In the genomic region with DNA sequence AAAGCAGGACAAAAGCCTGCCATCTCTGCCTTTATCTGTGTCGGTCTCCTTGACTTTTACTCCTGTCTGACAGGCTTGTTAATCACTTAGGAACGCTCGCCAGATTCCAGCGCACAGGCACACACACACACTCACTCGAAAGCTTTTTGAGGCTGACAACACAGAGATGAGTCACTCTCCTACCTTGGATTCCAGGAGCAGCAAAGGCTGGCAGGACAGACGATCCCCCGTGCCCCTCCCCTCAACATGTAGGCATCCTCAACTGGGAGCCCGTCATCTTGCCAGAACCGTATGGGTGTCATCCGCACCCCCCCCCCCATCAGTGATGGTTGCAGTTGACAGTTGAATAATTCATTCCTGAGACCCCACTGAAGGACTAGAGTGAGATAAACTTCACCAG, we compare ENCODE assay signal across 14 mouse cellular contexts. TPM values are rescaled to one million over a fixed set of nuclear protein-coding genes. Genes with fewer than 3 reads are reported as not detected.
DNase-seq lines count a peak whose midpoint lies in the region; ATAC-seq and TF ChIP-seq lines count a peak whose summit lies in the region.
"Had no signal": no experiment of that assay in that cellular context is flagged by ENCODE, and none has a peak within 500 bp of the region (broad histone marks: within the 10 kb centered on the region; RNA-seq: fewer than 3 reads in every experiment).

No protein-coding gene starts in this region.

- POLR2A ChIA-PET in Patski (lab: Charles Lee) = no interaction called here

- no peak overlapping the region for H3K4me2 ChIP-seq in intestine, embryonic 15.5 days (replicated peaks)
- H3K4me2 ChIP-seq in intestine, postnatal 0 days (replicated peaks; ENCODE audit: low read depth) = no peak overlapping the region
- H3K4me2 ChIP-seq in embryonic facial prominence, embryonic 14.5 days (ENCODE audit: low read depth, low read length) = no peak overlapping the region
- H3K4me2 ChIP-seq in midbrain, embryonic 11.5 days = no peak overlapping the region
- H3K4me2 ChIP-seq in stomach, postnatal 0 days (replicated peaks; ENCODE audit: low read depth) = no peak overlapping the region
- H3K4me2 ChIP-seq: limb, embryonic 12.5 days had no signal

- WGBS in intestine, embryonic 15.5 days = 31% methylated on average over 10 of the region's 10 CpGs
- WGBS in intestine, postnatal 0 days = 33% methylated on average over 10 of the region's 10 CpGs
- WGBS in embryonic facial prominence, embryonic 14.5 days = 57% methylated on average over 10 of the region's 10 CpGs
- WGBS in midbrain, embryonic 11.5 days = 24% methylated on average over 10 of the region's 10 CpGs
- WGBS in stomach, postnatal 0 days = 35% methylated on average over 10 of the region's 10 CpGs

- in situ Hi-C loops in Patski (cut with MboI; ENCODE audit: low pct_unique_long_range_greater_than_20kb) = no loop called here

- CTCF ChIA-PET in Patski (lab: Charles Lee) = interaction anchor here (0.5 to 2.5 kb wide), 4 partner anchors 8 to 1000 kb away, joined by 4 to 6 read pairs (median 4); no protein-coding TSS in a partner anchor

- H3K27ac ChIP-seq in intestine, embryonic 15.5 days = no peak overlapping the region
- no peak overlapping the region for H3K27ac ChIP-seq in intestine, postnatal 0 days (ENCODE audit: low read depth, low read length)
- H3K27ac ChIP-seq in embryonic facial prominence, embryonic 14.5 days (replicated peaks; ENCODE audit: low read depth, low read length) = no peak overlapping the region
- no peak overlapping the region for H3K27ac ChIP-seq in midbrain, embryonic 11.5 days (ENCODE audit: low read depth, low read length)
- no peak overlapping the region for H3K27ac ChIP-seq in stomach, postnatal 0 days (replicated peaks)
- H3K27ac ChIP-seq: limb, embryonic 12.5 days had no signal

- TF ChIP-seq CTCF in intestine, postnatal 0 days (IDR thresholded peaks at IDR 0.05; ENCODE audit: low read depth) = no peak
- no peak for TF ChIP-seq CTCF in Patski (IDR thresholded peaks at IDR 0.05)
- no peak for TF ChIP-seq CTCF in stomach, postnatal 0 days (IDR thresholded peaks at IDR 0.05; ENCODE audit: low read depth)

- no peak overlapping the region for H3K9ac ChIP-seq in intestine, embryonic 15.5 days
- no peak overlapping the region for H3K9ac ChIP-seq in intestine, postnatal 0 days (ENCODE audit: low read depth, low read length)
- no peak overlapping the region for H3K9ac ChIP-seq in embryonic facial prominence, embryonic 14.5 days (ENCODE audit: low read depth, low read length)
- no peak overlapping the region for H3K9ac ChIP-seq in midbrain, embryonic 11.5 days (ENCODE audit: low read length)
- H3K9ac ChIP-seq in stomach, postnatal 0 days (ENCODE audit: low read length) = no peak overlapping the region
- H3K9ac ChIP-seq: limb, embryonic 12.5 days had no signal

- TF ChIP-seq EP300 in stomach, postnatal 0 days (optimal IDR thresholded peaks at IDR 0.05) = no peak

- H3K4me3 ChIP-seq in intestine, embryonic 15.5 days (replicated peaks) = no peak overlapping the region
- H3K4me3 ChIP-seq in intestine, postnatal 0 days (ENCODE audit: low read depth, low read length) = no peak overlapping the region
- no peak overlapping the region for H3K4me3 ChIP-seq in embryonic facial prominence, embryonic 14.5 days (ENCODE audit: low read depth, low read length)
- H3K4me3 ChIP-seq in midbrain, embryonic 11.5 days (ENCODE audit: low read depth, low read length) = no peak overlapping the region
- H3K4me3 ChIP-seq in stomach, postnatal 0 days (ENCODE audit: low read depth, low read length) = no peak overlapping the region
- H3K4me3 ChIP-seq: limb, embryonic 12.5 days had no signal

- H3K36me3 ChIP-seq in intestine, embryonic 15.5 days = no peaks in the 10 kb centered on the region
- no peaks in the 10 kb centered on the region for H3K36me3 ChIP-seq in intestine, postnatal 0 days (ENCODE audit: control insufficient read depth, insufficient read depth)
- H3K36me3 ChIP-seq in embryonic facial prominence, embryonic 14.5 days (ENCODE audit: control insufficient read depth, insufficient read depth, low read length) = no peaks in the 10 kb centered on the region
- no peaks in the 10 kb centered on the region for H3K36me3 ChIP-seq in midbrain, embryonic 11.5 days (ENCODE audit: control insufficient read depth, insufficient read depth, low read length)
- H3K36me3 ChIP-seq in stomach, postnatal 0 days (ENCODE audit: control insufficient read depth, insufficient read depth, low read length) = no peaks in the 10 kb centered on the region
- H3K36me3 ChIP-seq: limb, embryonic 12.5 days had no signal

- ATAC-seq in intestine, embryonic 15.5 days = peak; percentile 31; the same call in 1 of the 2 replicates
- no peak for ATAC-seq in intestine, postnatal 0 days
- ATAC-seq in Patski = peak; percentile 48
- no peak for ATAC-seq in embryonic facial prominence, embryonic 14.5 days (ENCODE audit: low read depth)
- ATAC-seq in midbrain, embryonic 11.5 days (ENCODE audit: low FRiP score) = peak; percentile 40
- no peak for ATAC-seq in stomach, postnatal 0 days (ENCODE audit: low FRiP score, low TSS enrichment)

- no peaks in the 10 kb centered on the region for H3K9me3 ChIP-seq in intestine, embryonic 15.5 days
- no peaks in the 10 kb centered on the region for H3K9me3 ChIP-seq in intestine, postnatal 0 days (ENCODE audit: control insufficient read depth)
- H3K9me3 ChIP-seq in embryonic facial prominence, embryonic 14.5 days (ENCODE audit: control insufficient read depth, low read length) = no peaks in the 10 kb centered on the region
- H3K9me3 ChIP-seq in midbrain, embryonic 11.5 days (ENCODE audit: control insufficient read depth, low read length) = no peaks in the 10 kb centered on the region
- no peaks in the 10 kb centered on the region for H3K9me3 ChIP-seq in stomach, postnatal 0 days (ENCODE audit: control insufficient read depth, low read length)
- H3K9me3 ChIP-seq: limb, embryonic 12.5 days had no signal

- DNase-seq in Patski (ENCODE audit: low read depth, low spot score) = peak; percentile 55
- DNase-seq in embryonic facial prominence, embryonic 14.5 days (ENCODE audit: low spot score) = peak; percentile 38
- peak; percentile 85 for DNase-seq in midbrain, embryonic 11.5 days (ENCODE audit: low spot score, missing footprints)
- DNase-seq in testis, postnatal 14 days (ENCODE audit: low spot score) = no peak
- DNase-seq in stomach, postnatal 0 days (ENCODE audit: low spot score) = no peak
- no peak for DNase-seq in urinary bladder, adult 18-20 months (ENCODE audit: low spot score in 2 of 2)
- DNase-seq: cerebellum, postnatal 10 days; kidney, postnatal 10 days had no signal

- 0 out of 2 replicates have a peak, but pooled peaks cover 4% of the 10 kb centered on the region for H3K4me1 ChIP-seq in intestine, embryonic 15.5 days (replicated peaks)
- H3K4me1 ChIP-seq in intestine, postnatal 0 days (replicated peaks; ENCODE audit: control insufficient read depth, insufficient read depth, low read length) = no peaks in the 10 kb centered on the region
- 0 out of 2 replicates have a peak, but pooled peaks cover 2% of the 10 kb centered on the region for H3K4me1 ChIP-seq in embryonic facial prominence, embryonic 14.5 days (ENCODE audit: control insufficient read depth, insufficient read depth, low read length)
- peaks cover 30% of the 10 kb centered on the region for H3K4me1 ChIP-seq in midbrain, embryonic 11.5 days (ENCODE audit: control insufficient read depth, insufficient read depth, low read length)
- no peaks in the 10 kb centered on the region for H3K4me1 ChIP-seq in stomach, postnatal 0 days (replicated peaks; ENCODE audit: control insufficient read depth, insufficient read depth)

- H3K27me3 ChIP-seq in intestine, embryonic 15.5 days (replicated peaks) = no peaks in the 10 kb centered on the region
- H3K27me3 ChIP-seq in intestine, postnatal 0 days (replicated peaks; ENCODE audit: control insufficient read depth, insufficient read depth, low read length) = no peaks in the 10 kb centered on the region
- H3K27me3 ChIP-seq in Patski = no peaks in the 10 kb centered on the region
- no peaks in the 10 kb centered on the region for H3K27me3 ChIP-seq in embryonic facial prominence, embryonic 14.5 days (replicated peaks; ENCODE audit: control insufficient read depth, insufficient read depth, low read length)
- no peaks in the 10 kb centered on the region for H3K27me3 ChIP-seq in midbrain, embryonic 11.5 days (ENCODE audit: control insufficient read depth, insufficient read depth, low read length)
- no peaks in the 10 kb centered on the region for H3K27me3 ChIP-seq in stomach, postnatal 0 days (ENCODE audit: control insufficient read depth, insufficient read depth, low read length)
- H3K27me3 ChIP-seq: CH12.LX; limb, embryonic 12.5 days had no signal

RNA-seq across cellular contexts. Expression of gene Npffr1, which starts 25.1 kb away (rescaled TPM):
- 0.06 and 0.16 TPM in 2 replicates for polyA plus RNA-seq in intestine, embryonic 15.5 days (2015; fragmentation: Nextera tagmentation; extraction: Ambion mirVana)
- 0.16 and 0.17 TPM in 2 replicates for polyA plus RNA-seq in intestine, postnatal 0 days (2015; fragmentation: Nextera tagmentation; extraction: Ambion mirVana)
- 0.26 TPM for polyA plus RNA-seq in Patski (2021)
- polyA plus RNA-seq in embryonic facial prominence, embryonic 14.5 days (2014; fragmentation: Nextera tagmentation; extraction: Ambion mirVana) = 0.06 and 0.08 TPM in 2 replicates
- polyA plus RNA-seq in midbrain, embryonic 11.5 days (2014; fragmentation: Nextera tagmentation; extraction: Ambion mirVana) = 0.06 TPM in 1 of 2 replicates, not detected in the other
- 0.07 and 0.08 TPM in 2 replicates for polyA plus RNA-seq in stomach, postnatal 0 days (2015; fragmentation: Nextera tagmentation; extraction: Ambion mirVana)
- polyA plus RNA-seq: lung, embryonic 16.5 days; stomach, embryonic 14.5 days had no signal

Comparison
In these comparisons a context has a peak if more than half of its experiments do, and no peak if none do; other contexts are left out.
1. ATAC-seq: peak in intestine, embryonic 15.5 days (single experiment), Patski (single experiment) and midbrain, embryonic 11.5 days (single experiment); none in intestine, postnatal 0 days (single experiment), embryonic facial prominence, embryonic 14.5 days (single experiment) and stomach, postnatal 0 days (single experiment).
2. DNase-seq: peak in Patski (single experiment), embryonic facial prominence, embryonic 14.5 days (single experiment) and midbrain, embryonic 11.5 days (single experiment); none in testis, postnatal 14 days (single experiment), stomach, postnatal 0 days (single experiment) and urinary bladder, adult 18-20 months (0 of 2).